ENCODE assay signal across 14 mouse cellular contexts in genomic region chr10:128210131-128210530, GRCm38 (mm10). TPM values are rescaled to one million over a fixed set of nuclear protein-coding genes. Genes with fewer than 3 reads are reported as not detected.
DNase-seq lines count a peak whose midpoint lies in the region; ATAC-seq and TF ChIP-seq lines count a peak whose summit lies in the region.
"Had no signal": no experiment of that assay in that cellular context is flagged by ENCODE, and none has a peak within 500 bp of the region (broad histone marks: within the 10 kb centered on the region; RNA-seq: fewer than 3 reads in every experiment).

No protein-coding gene starts in this region.

- H3K36me3 ChIP-seq in heart, embryonic 12.5 days = peaks cover 15% of the 10 kb centered on the region; the same call in 1 of the 2 replicates
- no peaks in the 10 kb centered on the region; the same call in 1 of the 2 replicates for H3K36me3 ChIP-seq in midbrain, embryonic 13.5 days
- H3K36me3 ChIP-seq in midbrain, postnatal 0 days (ENCODE audit: insufficient read depth, low read length) = peaks cover 8% of the 10 kb centered on the region; the same call in 1 of the 2 replicates
- H3K36me3 ChIP-seq in liver, embryonic 12.5 days = peaks cover 13% of the 10 kb centered on the region

- H3K27me3 ChIP-seq in heart, embryonic 12.5 days (replicated peaks) = peaks cover 11% of the 10 kb centered on the region; the same call in 1 of the 2 replicates
- H3K27me3 ChIP-seq in midbrain, embryonic 13.5 days = peaks cover 5% of the 10 kb centered on the region
- no peaks in the 10 kb centered on the region for H3K27me3 ChIP-seq in midbrain, postnatal 0 days (ENCODE audit: insufficient read depth, low read length)
- peaks cover 14% of the 10 kb centered on the region for H3K27me3 ChIP-seq in liver, embryonic 12.5 days (replicated peaks)

- WGBS in heart, embryonic 12.5 days = 87% methylated on average over 2 of the region's 2 CpGs
- WGBS in midbrain, embryonic 13.5 days = 90% methylated on average over 2 of the region's 2 CpGs
- 96% methylated on average over 2 of the region's 2 CpGs for WGBS in midbrain, postnatal 0 days
- 83% methylated on average over 2 of the region's 2 CpGs for WGBS in liver, embryonic 12.5 days (ENCODE audit: insufficient replicate concordance)

- ATAC-seq in heart, embryonic 12.5 days (ENCODE audit: insufficient number of reproducible peaks, low FRiP score) = no peak
- ATAC-seq in midbrain, embryonic 13.5 days = no peak
- ATAC-seq in midbrain, postnatal 0 days (ENCODE audit: low FRiP score) = no peak
- ATAC-seq in liver, embryonic 12.5 days = no peak

- DNase-seq in heart, postnatal 25 days (ENCODE audit: low spot score) = no peak
- DNase-seq in midbrain, postnatal 0 days (ENCODE audit: low spot score) = no peak
- no peak for DNase-seq in adrenal gland, postnatal 10 days
- no peak for DNase-seq in cerebellum, adult 8-10 months
- DNase-seq: adrenal gland, postnatal 14 days; cerebellum, postnatal 36 days; gastrocnemius, postnatal 10 days; heart, postnatal 10 days; kidney, adult 2 months had no signal

- peak overlapping the region; percentile 1; the same call in 1 of the 2 replicates for H3K9ac ChIP-seq in heart, embryonic 12.5 days
- H3K9ac ChIP-seq in midbrain, embryonic 13.5 days (replicated peaks) = no peak overlapping the region
- no peak overlapping the region for H3K9ac ChIP-seq in midbrain, postnatal 0 days (replicated peaks; ENCODE audit: low read length, poor library complexity, severe bottlenecking)
- H3K9ac ChIP-seq in liver, embryonic 12.5 days = peak overlapping the region; percentile 77; the same call in 1 of the 2 replicates

- no peak for TF ChIP-seq CTCF in midbrain, postnatal 0 days (IDR thresholded peaks at IDR 0.05)

- intact Hi-C loops in heart, postnatal 25 days (cut with DNase I) = no loop called here

- H3K27ac ChIP-seq in heart, embryonic 12.5 days (ENCODE audit: poor library complexity, severe bottlenecking) = no peak overlapping the region
- no peak overlapping the region for H3K27ac ChIP-seq in midbrain, embryonic 13.5 days
- no peak overlapping the region for H3K27ac ChIP-seq in midbrain, postnatal 0 days (ENCODE audit: low read depth, low read length)
- H3K27ac ChIP-seq in liver, embryonic 12.5 days = no peak overlapping the region

- H3K4me1 ChIP-seq in heart, embryonic 12.5 days (replicated peaks) = peaks cover 12% of the 10 kb centered on the region
- peaks cover 21% of the 10 kb centered on the region for H3K4me1 ChIP-seq in midbrain, embryonic 13.5 days (replicated peaks)
- peaks cover 7% of the 10 kb centered on the region; the same call in 1 of the 2 replicates for H3K4me1 ChIP-seq in midbrain, postnatal 0 days (ENCODE audit: insufficient read depth, low read length)
- peaks cover 31% of the 10 kb centered on the region for H3K4me1 ChIP-seq in liver, embryonic 12.5 days

- peak overlapping the region; percentile 77; the same call in 1 of the 2 replicates for H3K4me3 ChIP-seq in heart, embryonic 12.5 days
- H3K4me3 ChIP-seq in midbrain, embryonic 13.5 days (replicated peaks) = peak overlapping the region; percentile 51; the same call in 1 of the 2 replicates
- no peak overlapping the region for H3K4me3 ChIP-seq in midbrain, postnatal 0 days (ENCODE audit: low read depth, low read length)
- no peak overlapping the region; the same call in 1 of the 2 replicates for H3K4me3 ChIP-seq in liver, embryonic 12.5 days

- H3K4me2 ChIP-seq in heart, embryonic 12.5 days = peak overlapping the region; percentile 97; the same call in 1 of the 2 replicates
- H3K4me2 ChIP-seq in midbrain, embryonic 13.5 days (replicated peaks) = peak overlapping the region; percentile 82
- no peak overlapping the region for H3K4me2 ChIP-seq in midbrain, postnatal 0 days (ENCODE audit: low read depth, low read length, poor library complexity, severe bottlenecking)
- peak overlapping the region; percentile 95 for H3K4me2 ChIP-seq in liver, embryonic 12.5 days

- H3K9me3 ChIP-seq in heart, embryonic 12.5 days (replicated peaks) = no peaks in the 10 kb centered on the region
- H3K9me3 ChIP-seq in midbrain, embryonic 13.5 days = no peaks in the 10 kb centered on the region
- no peaks in the 10 kb centered on the region for H3K9me3 ChIP-seq in midbrain, postnatal 0 days (ENCODE audit: low read length)
- no peaks in the 10 kb centered on the region for H3K9me3 ChIP-seq in liver, embryonic 12.5 days (replicated peaks)
- H3K9me3 ChIP-seq: neural tube, embryonic 13.5 days had no signal

RNA-seq across cellular contexts. Expression of gene Spryd4, which starts 1.5 kb away (rescaled TPM):
- 35.7 and 36.4 TPM in 2 replicates for polyA plus RNA-seq in heart, embryonic 12.5 days (2016; fragmentation: Nextera tagmentation; extraction: Ambion mirVana)
- 10 to 100 TPM; 42.8 to 45.5 TPM for total RNA-seq in heart, postnatal 25 days (2021)
- 19.6 and 21.2 TPM in 2 replicates for polyA plus RNA-seq in midbrain, embryonic 13.5 days (2015; fragmentation: Nextera tagmentation; extraction: Ambion mirVana)
- total RNA-seq in midbrain, postnatal 0 days (2014; rRNA removed) = 17.1 and 29.5 TPM in 2 replicates
- 21.4 and 23.0 TPM in 2 replicates for polyA plus RNA-seq in midbrain, postnatal 0 days (2015; fragmentation: Nextera tagmentation; extraction: Ambion mirVana)
- 24.1 and 25.1 TPM in 2 replicates for polyA plus RNA-seq in liver, embryonic 12.5 days (2016; fragmentation: Nextera tagmentation; extraction: Ambion mirVana)
- total RNA-seq in adrenal gland, postnatal 10 days (2021) = 10 to 100 TPM; 21.6 to 27.3 TPM

RNA-seq across cellular contexts. Expression of gene Mip, which starts 15.5 kb away (rescaled TPM):
- not detected in 2 replicates for polyA plus RNA-seq in heart, embryonic 12.5 days (2016; fragmentation: Nextera tagmentation; extraction: Ambion mirVana)
- total RNA-seq in heart, postnatal 25 days (2021) = not detected
- polyA plus RNA-seq in midbrain, embryonic 13.5 days (2015; fragmentation: Nextera tagmentation; extraction: Ambion mirVana) = 0.16 and 0.32 TPM in 2 replicates
- total RNA-seq in midbrain, postnatal 0 days (2014; rRNA removed) = 0.22 TPM in 1 of 2 replicates, not detected in the other
- polyA plus RNA-seq in midbrain, postnatal 0 days (2015; fragmentation: Nextera tagmentation; extraction: Ambion mirVana) = 0.13 TPM in 1 of 2 replicates, not detected in the other
- not detected in 2 replicates for polyA plus RNA-seq in liver, embryonic 12.5 days (2016; fragmentation: Nextera tagmentation; extraction: Ambion mirVana)
- total RNA-seq in adrenal gland, postnatal 10 days (2021) = not detected
- total RNA-seq: adrenal gland, postnatal 14 days; gastrocnemius, postnatal 10 days; heart, postnatal 10 days; layer of hippocampus, adult 8-10 months had no signal
- polyA plus RNA-seq: kidney, adult 2 months; neural tube, embryonic 13.5 days had no signal

RNA-seq across cellular contexts. Expression of gene Gls2, which starts 15.9 kb away (rescaled TPM):
- 0.47 and 1.7 TPM in 2 replicates for polyA plus RNA-seq in heart, embryonic 12.5 days (2016; fragmentation: Nextera tagmentation; extraction: Ambion mirVana)
- total RNA-seq in heart, postnatal 25 days (2021) = 1 to 10 TPM in 1 of 2 experiments, under 1 TPM in 1; 0.94 to 1.1 TPM
- polyA plus RNA-seq in midbrain, embryonic 13.5 days (2015; fragmentation: Nextera tagmentation; extraction: Ambion mirVana) = 1.1 and 1.4 TPM in 2 replicates
- 2.5 and 4.4 TPM in 2 replicates for total RNA-seq in midbrain, postnatal 0 days (2014; rRNA removed)
- 1.2 and 2.5 TPM in 2 replicates for polyA plus RNA-seq in midbrain, postnatal 0 days (2015; fragmentation: Nextera tagmentation; extraction: Ambion mirVana)
- 1.8 and 2.8 TPM in 2 replicates for polyA plus RNA-seq in liver, embryonic 12.5 days (2016; fragmentation: Nextera tagmentation; extraction: Ambion mirVana)
- 10 to 100 TPM; 12.8 to 22.3 TPM for total RNA-seq in adrenal gland, postnatal 10 days (2021)

RNA-seq across cellular contexts. Expression of gene Timeless, which starts 21.7 kb away (rescaled TPM):
- 37.6 and 44.5 TPM in 2 replicates for polyA plus RNA-seq in heart, embryonic 12.5 days (2016; fragmentation: Nextera tagmentation; extraction: Ambion mirVana)
- total RNA-seq in heart, postnatal 25 days (2021) = 1 to 10 TPM; 7.7 to 8.8 TPM
- polyA plus RNA-seq in midbrain, embryonic 13.5 days (2015; fragmentation: Nextera tagmentation; extraction: Ambion mirVana) = 27.7 and 28.6 TPM in 2 replicates
- total RNA-seq in midbrain, postnatal 0 days (2014; rRNA removed) = 11.0 and 14.6 TPM in 2 replicates
- 7.7 and 8.1 TPM in 2 replicates for polyA plus RNA-seq in midbrain, postnatal 0 days (2015; fragmentation: Nextera tagmentation; extraction: Ambion mirVana)
- polyA plus RNA-seq in liver, embryonic 12.5 days (2016; fragmentation: Nextera tagmentation; extraction: Ambion mirVana) = 45.2 and 46.5 TPM in 2 replicates
- 10 to 100 TPM; 16.4 to 21.9 TPM for total RNA-seq in adrenal gland, postnatal 10 days (2021)

RNA-seq across cellular contexts. Expression of gene Rbms2, which starts 30.0 kb away (rescaled TPM):
- polyA plus RNA-seq in heart, embryonic 12.5 days (2016; fragmentation: Nextera tagmentation; extraction: Ambion mirVana) = 43.4 and 44.1 TPM in 2 replicates
- total RNA-seq in heart, postnatal 25 days (2021) = 10 to 100 TPM; 82.2 to 88.4 TPM
- polyA plus RNA-seq in midbrain, embryonic 13.5 days (2015; fragmentation: Nextera tagmentation; extraction: Ambion mirVana) = 9.8 and 10.9 TPM in 2 replicates
- 11.1 and 12.9 TPM in 2 replicates for total RNA-seq in midbrain, postnatal 0 days (2014; rRNA removed)
- polyA plus RNA-seq in midbrain, postnatal 0 days (2015; fragmentation: Nextera tagmentation; extraction: Ambion mirVana) = 5.2 and 5.3 TPM in 2 replicates
- 8.7 and 10.1 TPM in 2 replicates for polyA plus RNA-seq in liver, embryonic 12.5 days (2016; fragmentation: Nextera tagmentation; extraction: Ambion mirVana)
- total RNA-seq in adrenal gland, postnatal 10 days (2021) = 10 to 100 TPM; 65.3 to 74.8 TPM

Comparison
In these comparisons a context has a peak if more than half of its experiments do, and no peak if none do; other contexts are left out.
1. H3K4me3 ChIP-seq: peak in heart, embryonic 12.5 days (single experiment) and midbrain, embryonic 13.5 days (single experiment); none in midbrain, postnatal 0 days (single experiment) and liver, embryonic 12.5 days (single experiment).
2. H3K9ac ChIP-seq: peak in heart, embryonic 12.5 days (single experiment) and liver, embryonic 12.5 days (single experiment); none in midbrain, embryonic 13.5 days (single experiment) and midbrain, postnatal 0 days (single experiment).